Mouse (Mus musculus): Measurements from ENCODE around the gene Rps15.

Rps15 gene

DNA sequence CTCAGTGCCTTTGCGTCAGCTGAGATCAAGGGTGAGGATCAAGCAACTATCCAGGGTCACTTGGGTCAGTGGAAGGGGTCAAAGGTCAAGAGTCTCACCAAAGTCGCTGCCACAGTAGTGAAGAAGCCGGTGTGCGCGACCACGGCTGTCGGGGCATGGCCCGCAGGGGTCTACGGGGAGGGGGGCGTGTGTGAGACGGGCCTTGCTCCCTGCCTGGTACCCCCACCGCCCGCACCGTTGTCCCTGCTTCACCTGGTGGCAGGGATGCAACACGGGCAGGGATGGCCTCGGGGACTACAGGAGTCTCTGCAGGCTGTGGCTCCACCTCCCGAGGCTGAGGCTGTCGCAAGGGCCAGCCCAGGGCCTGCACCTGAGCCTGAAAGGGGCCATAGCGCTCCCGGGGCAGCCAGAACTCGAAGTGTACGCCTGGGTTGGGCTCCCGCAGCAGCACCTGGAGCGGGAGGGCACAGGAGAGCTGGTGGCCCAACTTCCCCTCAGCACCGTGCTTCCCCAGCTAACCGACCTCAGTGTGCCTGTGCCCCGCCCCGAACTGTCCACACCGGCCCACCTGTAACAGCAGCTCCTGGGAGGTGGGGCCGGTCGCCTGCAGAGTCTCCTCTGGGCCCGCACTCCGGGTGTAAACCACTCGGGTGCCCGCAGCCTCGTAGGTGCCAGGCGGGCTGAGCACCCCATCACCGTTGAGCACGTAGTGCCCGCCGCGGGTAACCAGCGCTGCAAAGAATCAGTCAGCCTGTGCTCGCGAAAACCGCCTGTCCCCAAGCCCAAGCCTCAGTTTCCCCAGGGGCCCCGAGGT, 49.4 kb downstream of the Rps15 start:
- DNase-seq (ENCODE audit: low spot score): no peak

GRCm38 (mm10) chr10:80342305-80342748, 50.1 kb downstream of the Rps15 start:
- DNase-seq (ENCODE audit: low spot score): no peak

DNA sequence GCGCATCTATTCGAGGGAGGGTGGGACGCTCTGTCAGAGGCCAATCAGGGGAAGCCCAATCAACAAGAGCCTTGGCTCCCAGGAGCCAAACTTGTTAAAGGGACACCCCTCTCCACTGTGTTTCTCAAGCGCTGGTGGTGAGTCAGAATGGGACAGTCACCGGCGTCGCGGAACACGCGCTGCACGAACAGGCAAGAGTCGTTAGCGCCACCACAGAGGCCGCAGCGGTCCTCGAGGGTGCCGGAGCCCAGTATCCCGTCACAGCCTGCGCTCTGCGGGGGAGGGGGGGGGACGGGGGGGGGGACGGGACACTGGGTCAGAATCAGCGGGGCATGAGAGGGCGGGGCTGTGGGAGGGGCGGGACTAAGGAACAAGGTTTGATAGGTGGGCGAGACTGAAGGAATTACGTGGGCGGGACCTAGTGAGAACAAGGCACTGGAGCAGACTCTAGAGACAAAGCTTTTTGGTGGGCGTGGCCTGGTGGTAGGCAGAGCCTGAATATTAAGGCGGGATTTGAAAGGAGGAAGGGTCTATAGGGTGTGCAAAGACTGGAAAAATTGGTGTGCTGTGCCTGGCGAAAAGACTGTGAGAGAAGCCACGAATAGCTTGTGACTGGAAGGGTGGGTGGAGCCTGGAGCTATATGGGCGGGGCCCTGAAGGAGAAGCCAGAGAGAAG, 50.6 kb downstream of the Rps15 start:
- no peak for DNase-seq (ENCODE audit: low spot score)

DNA sequence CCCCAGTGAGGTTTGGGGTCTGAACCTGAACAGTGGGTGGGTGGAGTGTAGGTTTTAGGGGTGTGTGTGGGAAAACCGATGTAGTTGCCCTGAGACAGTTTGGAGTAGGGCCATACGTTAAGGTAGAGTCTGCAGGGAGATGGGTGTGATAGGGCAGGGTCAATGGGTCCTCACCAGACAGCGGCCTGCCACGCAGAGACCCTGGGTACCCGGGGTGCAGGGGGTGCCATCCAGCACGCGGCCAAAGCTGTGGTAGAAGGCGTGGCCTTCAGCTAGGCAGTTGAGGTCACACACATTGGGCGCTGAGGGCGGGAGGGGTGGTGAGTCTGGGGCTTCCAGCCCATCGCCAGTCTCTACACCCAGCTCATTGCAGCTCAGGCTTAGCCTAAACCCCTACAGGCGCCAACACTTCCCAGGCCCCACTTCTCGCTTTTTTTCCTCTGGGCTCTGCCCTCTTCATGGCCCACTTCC, 51.2 kb downstream of the Rps15 start:
- DNase-seq (ENCODE audit: low spot score): no peak
